Mouse (Mus musculus): ENCODE data around the gene Ankk1. TPM values are rescaled to one million over a fixed set of nuclear protein-coding genes. Genes with fewer than 3 reads are reported as not detected.

Ankk1 gene
- polyA plus RNA-seq, 1 experiment from 2014 or later: not detected

- no peak overlapping the region for H3K27ac ChIP-seq (ENCODE audit: poor library complexity, severe bottlenecking)
- 0 out of 2 replicates have a peak, but pooled peaks cover under 1% of the 10 kb centered on the region for H3K9me3 ChIP-seq (replicated peaks)
- no peak overlapping the region for H3K4me3 ChIP-seq
- no peak overlapping the region for H3K4me2 ChIP-seq
- no peaks in the 10 kb centered on the region for H3K27me3 ChIP-seq (replicated peaks)
- no peak overlapping the region for H3K9ac ChIP-seq
- no peaks in the 10 kb centered on the region for H3K36me3 ChIP-seq
- H3K4me1 ChIP-seq (replicated peaks): no peaks in the 10 kb centered on the region
- 78% methylated on average over 5 of the region's 5 CpGs for WGBS
- ATAC-seq (ENCODE audit: insufficient number of reproducible peaks, low FRiP score): no peak
Measured at GRCm38 (mm10) chr9:49407028-49407427, 19.8 kb downstream of the Ankk1 start.

- Histone ChIP-seq H3K9me3 (replicated peaks) (0 out of 2 replicates have a peak, but pooled peaks cover 2% of the 10 kb centered on the region), H3K27ac (ENCODE audit: poor library complexity, severe bottlenecking) (no peak overlapping the region), H3K4me1 (replicated peaks) (no peaks in the 10 kb centered on the region), H3K36me3 (no peaks in the 10 kb centered on the region), H3K27me3 (replicated peaks) (no peaks in the 10 kb centered on the region), H3K4me2 (no peak overlapping the region), H3K4me3 (no peak overlapping the region), H3K9ac (no peak overlapping the region)
- no peak for ATAC-seq (ENCODE audit: insufficient number of reproducible peaks, low FRiP score)
- 62% methylated on average over 2 of the region's 2 CpGs for WGBS
Measured at GRCm38 (mm10) chr9:49403711-49404110, 23.1 kb downstream of the Ankk1 start.

DNA sequence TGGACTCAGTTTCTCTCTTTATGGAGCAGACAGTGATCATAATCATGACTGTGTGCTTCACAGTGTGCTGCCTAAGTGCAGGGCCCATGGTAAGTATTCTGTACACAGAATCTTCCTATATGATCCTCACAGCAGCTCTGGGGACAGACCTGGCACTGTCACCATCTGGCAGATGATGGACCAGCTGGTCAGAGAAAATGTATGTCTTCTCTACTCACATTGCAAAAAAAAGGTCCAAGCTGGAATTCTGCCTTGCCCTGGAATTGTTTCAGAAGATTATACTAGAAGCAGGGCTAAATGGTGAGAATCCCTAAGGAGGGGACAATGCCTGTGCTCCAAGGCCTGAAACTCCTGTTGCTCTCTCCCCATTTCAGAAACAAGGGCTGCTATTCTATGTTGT, 30.8 kb downstream of the Ankk1 start:
- Histone ChIP-seq H3K4me1 (replicated peaks) (no peaks in the 10 kb centered on the region), H3K4me3 (no peak overlapping the region), H3K9ac (no peak overlapping the region), H3K27me3 (replicated peaks) (no peaks in the 10 kb centered on the region), H3K27ac (ENCODE audit: poor library complexity, severe bottlenecking) (no peak overlapping the region), H3K4me2 (no peak overlapping the region), H3K9me3 (replicated peaks) (no peaks in the 10 kb centered on the region), H3K36me3 (no peaks in the 10 kb centered on the region)
- no peak for ATAC-seq (ENCODE audit: insufficient number of reproducible peaks, low FRiP score)

DNA sequence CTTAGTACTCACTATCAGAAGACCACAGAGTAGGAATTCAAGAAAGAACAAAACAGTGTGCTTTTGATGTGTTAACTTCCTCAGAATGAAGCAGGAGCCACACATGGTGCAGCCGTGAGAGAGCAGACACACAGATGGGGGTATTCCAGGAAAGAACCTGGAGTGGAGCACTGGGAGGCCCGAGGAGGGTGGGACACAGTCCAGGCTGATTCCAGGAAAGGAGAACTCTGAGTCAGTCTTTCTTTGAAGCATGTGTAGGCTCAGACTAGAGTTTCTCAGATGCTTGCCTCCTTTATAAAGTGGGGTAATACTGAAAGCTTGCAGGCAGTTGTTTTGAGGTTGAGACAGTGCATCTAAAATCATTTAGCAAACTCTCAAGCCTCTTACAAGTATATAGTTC, 34.6 kb downstream of the Ankk1 start:
- Histone ChIP-seq H3K9me3 (replicated peaks) (no peaks in the 10 kb centered on the region), H3K36me3 (no peaks in the 10 kb centered on the region), H3K4me3 (no peak overlapping the region), H3K27me3 (replicated peaks) (no peaks in the 10 kb centered on the region), H3K27ac (ENCODE audit: poor library complexity, severe bottlenecking) (no peak overlapping the region), H3K4me2 (no peak overlapping the region), H3K4me1 (replicated peaks) (no peaks in the 10 kb centered on the region), H3K9ac (no peak overlapping the region)
- WGBS: 43% methylated on average over 2 of the region's 2 CpGs
- ATAC-seq (ENCODE audit: insufficient number of reproducible peaks, low FRiP score): no peak

- ATAC-seq (ENCODE audit: insufficient number of reproducible peaks, low FRiP score): no peak
- H3K9ac ChIP-seq: no peak overlapping the region
- no peaks in the 10 kb centered on the region for H3K9me3 ChIP-seq (replicated peaks)
- no peak overlapping the region for H3K4me3 ChIP-seq
- H3K36me3 ChIP-seq: no peaks in the 10 kb centered on the region
- 46% methylated on average over 11 of the region's 11 CpGs for WGBS
- H3K27me3 ChIP-seq (replicated peaks): no peaks in the 10 kb centered on the region; the same call in 1 of the 2 replicates
- H3K27ac ChIP-seq (ENCODE audit: poor library complexity, severe bottlenecking): peak overlapping the region; percentile 66; the same call in 1 of the 2 replicates
- H3K4me1 ChIP-seq (replicated peaks): peaks cover 10% of the 10 kb centered on the region
- H3K4me2 ChIP-seq: peak overlapping the region; percentile 32; the same call in 1 of the 2 replicates
Measured at GRCm38 (mm10) chr9:49386119-49386518, 40.7 kb downstream of the Ankk1 start.

GRCm38 (mm10) chr9:49385301-49385700, 41.5 kb downstream of the Ankk1 start:
- no peak overlapping the region for H3K4me3 ChIP-seq

GRCm38 (mm10) chr9:49384855-49385254, 42.0 kb downstream of the Ankk1 start:
- Histone ChIP-seq H3K27me3 (replicated peaks) (no peaks in the 10 kb centered on the region; the same call in 1 of the 2 replicates), H3K27ac (ENCODE audit: poor library complexity, severe bottlenecking) (peak overlapping the region; percentile 13; the same call in 1 of the 2 replicates), H3K4me2 (no peak overlapping the region), H3K9me3 (replicated peaks) (no peaks in the 10 kb centered on the region), H3K9ac (no peak overlapping the region), H3K36me3 (no peaks in the 10 kb centered on the region), H3K4me3 (no peak overlapping the region), H3K4me1 (replicated peaks) (peaks cover 10% of the 10 kb centered on the region)
- no peak for ATAC-seq (ENCODE audit: insufficient number of reproducible peaks, low FRiP score)
- 39% methylated on average over 6 of the region's 6 CpGs for WGBS

More at GRCm38 (mm10) chr9:49385301-49385700, 41.5 kb downstream of the Ankk1 start:
- 7% methylated on average over 7 of the region's 7 CpGs for WGBS
- peak overlapping the region; percentile 32 for H3K4me2 ChIP-seq
- peak overlapping the region; percentile 66 for H3K27ac ChIP-seq (ENCODE audit: poor library complexity, severe bottlenecking)
- ATAC-seq (ENCODE audit: insufficient number of reproducible peaks, low FRiP score): no peak
- H3K4me1 ChIP-seq (replicated peaks): peaks cover 10% of the 10 kb centered on the region
- H3K9ac ChIP-seq: no peak overlapping the region
- no peaks in the 10 kb centered on the region for H3K9me3 ChIP-seq (replicated peaks)
- H3K36me3 ChIP-seq: no peaks in the 10 kb centered on the region
- H3K27me3 ChIP-seq (replicated peaks): no peaks in the 10 kb centered on the region; the same call in 1 of the 2 replicates

GRCm38 (mm10) chr9:49384041-49384440, 42.8 kb downstream of the Ankk1 start:
- Histone ChIP-seq H3K4me2 (no peak overlapping the region), H3K4me3 (no peak overlapping the region), H3K27ac (ENCODE audit: poor library complexity, severe bottlenecking) (no peak overlapping the region), H3K9me3 (replicated peaks) (no peaks in the 10 kb centered on the region), H3K27me3 (replicated peaks) (no peaks in the 10 kb centered on the region; the same call in 1 of the 2 replicates), H3K4me1 (replicated peaks) (peaks cover 10% of the 10 kb centered on the region), H3K9ac (no peak overlapping the region), H3K36me3 (no peaks in the 10 kb centered on the region)
- no peak for ATAC-seq (ENCODE audit: insufficient number of reproducible peaks, low FRiP score)
- 78% methylated on average over 3 of the region's 3 CpGs for WGBS

DNA sequence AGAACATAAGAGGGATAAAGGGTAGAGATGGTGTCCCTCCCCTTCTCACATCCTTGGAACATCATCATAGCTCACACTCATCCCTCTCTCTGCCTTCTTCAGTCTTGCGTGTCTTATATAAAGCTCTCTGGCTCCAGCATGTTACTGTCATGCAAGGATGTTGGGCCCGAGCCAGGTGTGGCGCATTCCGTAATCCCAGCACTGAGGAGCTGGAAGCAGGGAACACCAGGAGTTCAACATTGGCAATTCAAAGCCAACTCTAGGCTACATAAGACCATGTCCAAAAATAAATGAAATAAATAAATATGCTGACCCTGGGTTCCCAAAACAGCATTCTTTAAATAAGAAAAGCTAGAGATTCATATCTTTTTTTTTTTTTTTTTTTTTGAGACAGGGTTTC, 46.9 kb downstream of the Ankk1 start:
- Histone ChIP-seq H3K4me2 (no peak overlapping the region), H3K27ac (ENCODE audit: poor library complexity, severe bottlenecking) (no peak overlapping the region), H3K27me3 (replicated peaks) (no peaks in the 10 kb centered on the region; the same call in 1 of the 2 replicates), H3K9ac (no peak overlapping the region), H3K36me3 (no peaks in the 10 kb centered on the region), H3K9me3 (replicated peaks) (no peaks in the 10 kb centered on the region), H3K4me1 (replicated peaks) (no peaks in the 10 kb centered on the region), H3K4me3 (no peak overlapping the region)
- no peak for ATAC-seq (ENCODE audit: insufficient number of reproducible peaks, low FRiP score)
- WGBS: 84% methylated on average over 4 of the region's 4 CpGs

DNA sequence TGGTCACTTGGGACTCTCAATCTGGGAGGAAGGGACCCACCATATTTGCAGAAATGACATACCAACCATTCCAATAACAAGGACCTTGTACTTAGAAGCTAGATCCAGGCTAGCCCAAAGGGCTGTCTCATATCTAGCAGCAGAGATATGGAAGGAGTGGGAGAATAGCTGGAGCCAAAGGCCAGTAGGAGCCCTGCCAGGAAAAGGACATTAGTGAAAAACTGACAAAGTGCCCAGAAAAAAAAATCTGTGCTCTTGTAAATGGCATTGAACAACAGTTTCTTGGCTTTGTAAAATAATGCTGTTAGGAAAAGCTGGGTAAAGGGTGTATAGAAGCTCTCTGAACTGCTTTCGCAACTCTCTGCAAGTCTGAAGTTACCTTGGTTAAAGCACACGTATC, 52.9 kb downstream of the Ankk1 start:
- ATAC-seq (ENCODE audit: insufficient number of reproducible peaks, low FRiP score): no peak
- Histone ChIP-seq H3K27me3 (replicated peaks) (no peaks in the 10 kb centered on the region; the same call in 1 of the 2 replicates), H3K9ac (no peak overlapping the region), H3K4me1 (replicated peaks) (no peaks in the 10 kb centered on the region), H3K9me3 (replicated peaks) (no peaks in the 10 kb centered on the region), H3K27ac (ENCODE audit: poor library complexity, severe bottlenecking) (no peak overlapping the region), H3K4me2 (no peak overlapping the region), H3K4me3 (no peak overlapping the region), H3K36me3 (no peaks in the 10 kb centered on the region)
- WGBS: 78% methylated on average over 2 of the region's 2 CpGs

DNA sequence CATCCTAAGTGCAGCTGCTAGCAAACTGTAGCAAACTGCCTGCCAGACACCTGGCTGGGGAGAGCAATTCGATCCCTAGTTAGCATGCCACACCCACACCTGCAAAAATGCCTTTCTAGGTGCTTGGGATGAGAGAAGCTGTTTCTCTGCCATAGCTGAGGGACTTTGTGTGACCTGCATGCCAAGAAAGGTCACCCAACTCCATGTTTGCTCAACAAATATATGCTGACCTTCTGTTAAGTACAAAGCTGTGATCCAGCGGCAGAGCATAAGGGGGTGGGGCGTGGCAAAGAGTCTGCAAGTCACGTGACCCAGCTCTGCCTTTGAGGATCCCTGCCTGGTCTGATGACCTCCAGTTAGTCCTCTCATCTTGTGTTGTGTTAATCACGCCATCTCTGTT, 61.1 kb downstream of the Ankk1 start:
- H3K4me3 ChIP-seq: no peak overlapping the region
- H3K27ac ChIP-seq (ENCODE audit: poor library complexity, severe bottlenecking): no peak overlapping the region
- no peak for ATAC-seq (ENCODE audit: insufficient number of reproducible peaks, low FRiP score)
- no peak overlapping the region for H3K4me2 ChIP-seq
- H3K9me3 ChIP-seq (replicated peaks): no peaks in the 10 kb centered on the region
- H3K4me1 ChIP-seq (replicated peaks): no peaks in the 10 kb centered on the region
- H3K36me3 ChIP-seq: no peaks in the 10 kb centered on the region
- WGBS: 19% methylated on average over 5 of the region's 5 CpGs
- H3K9ac ChIP-seq: no peak overlapping the region
- H3K27me3 ChIP-seq (replicated peaks): no peaks in the 10 kb centered on the region

All from heart, embryonic 12.5 days (tissue).